Mouse (Mus musculus) kidney, embryonic 16.5 days (tissue): ENCODE results near the gene Adprhl2. TPM values are rescaled to one million over a fixed set of nuclear protein-coding genes. Genes with fewer than 3 reads are reported as not detected.

Experiments used
- ATAC-seq: fragments of 200-750 bp; cut with Nextera tagmentation; 2 replicates; pipeline ENCODE4 v1.8.0; 2017; ENCODE audit warnings: moderate TSS enrichment; ENCODE audit not compliant: low FRiP score, low TSS enrichment
- H3K27ac ChIP-seq: fragments of 300-500 bp; sonication (generic); 2 replicates; pipeline ENCODE4 v1.5.1; 2014; ENCODE audit warnings: low read length
- H3K27me3 ChIP-seq: fragments of 300-500 bp; sonication (generic); 2 replicates; pipeline ENCODE4 v1.6.1; 2014; ENCODE audit warnings: low read length, control low read depth, mixed read lengths; ENCODE audit not compliant: insufficient read depth
- H3K36me3 ChIP-seq: fragments of 300-500 bp; sonication (generic); 2 replicates; pipeline ENCODE4 v1.6.1; 2014; ENCODE audit warnings: low read length, control low read depth, mixed read lengths; ENCODE audit not compliant: insufficient read depth
- H3K4me1 ChIP-seq: fragments of 300-500 bp; sonication (generic); 2 replicates; pipeline ENCODE4 v1.6.1; 2014; ENCODE audit warnings: low read length, control low read depth, mixed read lengths; ENCODE audit not compliant: insufficient read depth
- H3K4me2 ChIP-seq: fragments of 300-500 bp; sonication (generic); replicated peaks from 2 replicates; pipeline ENCODE4 v1.6.1; 2014; ENCODE audit warnings: low read depth, low read length
- H3K4me3 ChIP-seq: fragments of 300-500 bp; sonication (generic); 2 replicates; pipeline ENCODE4 v1.5.1; 2014; ENCODE audit warnings: mild to moderate bottlenecking, low read length
- H3K9ac ChIP-seq: fragments of 300-500 bp; sonication (generic); replicated peaks from 2 replicates; pipeline ENCODE4 v1.6.1; 2014; ENCODE audit warnings: low read length
- H3K9me3 ChIP-seq: fragments of 300-500 bp; sonication (generic); 2 replicates; pipeline ENCODE4 v1.6.1; 2016; ENCODE audit warnings: low read length, control low read depth
- WGBS: fragments of 180-500 bp; shearing (Covaris S2); extraction: QIAGEN DNeasy Blood & Tissue Kit; methylation state at CpG from one replicate; pipeline ENCODE4 v1.1.7; 2014; 5-methylcytosine and 5-hydroxymethylcytosine counted together
- polyA plus RNA-seq: library from polyadenylated mRNA; unstranded; fragments of >200 nt; fragmentation: Nextera tagmentation; extraction: Ambion mirVana; gene quantifications from 2 replicates; pipeline ENCODE4 v1.2.1, GENCODE M21; 2015

The Adprhl2 gene
- polyA plus RNA-seq, 1 experiment from 2014 or later = 91.6 TPM

GRCm38 (mm10) chr4:126295152-126295551 lies 26.4 kb downstream of the Adprhl2 start:
- Histone ChIP-seq H3K4me2 (no peak overlapping the region), H3K27ac (no peak overlapping the region), H3K27me3 (peaks cover 10% of the 10 kb centered on the region), H3K36me3 (no peaks in the 10 kb centered on the region), H3K9me3 (no peaks in the 10 kb centered on the region), H3K4me1 (peaks cover 19% of the 10 kb centered on the region), H3K4me3 (no peak overlapping the region), H3K9ac (no peak overlapping the region)
- WGBS = 63% methylated on average over 6 of the region's 6 CpGs
- no peak for ATAC-seq

GRCm38 (mm10) chr4:126291196-126291595 lies 30.3 kb downstream of the Adprhl2 start:
- Histone ChIP-seq H3K36me3 (no peaks in the 10 kb centered on the region), H3K4me3 (no peak overlapping the region), H3K9ac (0 out of 2 replicates have a peak overlapping the region, but pooled peaks have one; percentile 29), H3K4me1 (peaks cover 23% of the 10 kb centered on the region), H3K9me3 (no peaks in the 10 kb centered on the region), H3K4me2 (no peak overlapping the region), H3K27ac (no peak overlapping the region), H3K27me3 (peaks cover 23% of the 10 kb centered on the region)
- no peak for ATAC-seq
- WGBS = 24% methylated on average over 13 of the region's 13 CpGs

DNA sequence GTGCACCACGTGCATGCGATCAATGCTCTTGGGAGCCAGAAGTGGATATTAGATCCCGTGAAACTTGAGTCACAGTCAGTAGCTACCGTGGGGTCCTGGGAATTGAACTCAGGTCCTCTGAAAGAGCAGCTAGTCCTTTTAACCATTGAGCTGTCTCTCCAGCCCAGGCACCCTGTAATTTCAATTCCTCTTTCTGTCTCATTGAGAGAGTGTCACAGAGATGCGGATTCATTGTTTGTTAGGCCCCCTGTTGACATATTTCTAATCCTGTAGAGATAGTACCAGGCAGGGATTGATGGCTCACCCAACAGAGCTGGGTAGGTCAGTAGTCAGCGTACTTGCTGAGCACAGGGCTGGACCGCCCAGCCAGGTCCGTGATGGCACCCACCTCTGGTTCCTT lies 31.2 kb downstream of the Adprhl2 start:
- no peak for ATAC-seq
- Histone ChIP-seq H3K36me3 (no peaks in the 10 kb centered on the region), H3K4me2 (no peak overlapping the region), H3K4me3 (no peak overlapping the region), H3K9ac (no peak overlapping the region), H3K27ac (no peak overlapping the region), H3K9me3 (no peaks in the 10 kb centered on the region), H3K4me1 (peaks cover 24% of the 10 kb centered on the region), H3K27me3 (peaks cover 30% of the 10 kb centered on the region)
- WGBS = 88% methylated on average over 8 of the region's 8 CpGs

GRCm38 (mm10) chr4:126288085-126288666 lies 33.3 kb downstream of the Adprhl2 start:
- Histone ChIP-seq H3K4me3 (no peak overlapping the region), H3K4me2 (peak overlapping the region; percentile 72), H3K27ac (no peak overlapping the region), H3K4me1 (peaks cover 24% of the 10 kb centered on the region), H3K27me3 (peaks cover 30% of the 10 kb centered on the region), H3K9ac (no peak overlapping the region), H3K36me3 (no peaks in the 10 kb centered on the region), H3K9me3 (no peaks in the 10 kb centered on the region)
- 0 out of 2 replicates have a peak, but pooled peaks have one; percentile 16 for ATAC-seq
- 22% methylated on average over 17 of the region's 17 CpGs for WGBS

DNA sequence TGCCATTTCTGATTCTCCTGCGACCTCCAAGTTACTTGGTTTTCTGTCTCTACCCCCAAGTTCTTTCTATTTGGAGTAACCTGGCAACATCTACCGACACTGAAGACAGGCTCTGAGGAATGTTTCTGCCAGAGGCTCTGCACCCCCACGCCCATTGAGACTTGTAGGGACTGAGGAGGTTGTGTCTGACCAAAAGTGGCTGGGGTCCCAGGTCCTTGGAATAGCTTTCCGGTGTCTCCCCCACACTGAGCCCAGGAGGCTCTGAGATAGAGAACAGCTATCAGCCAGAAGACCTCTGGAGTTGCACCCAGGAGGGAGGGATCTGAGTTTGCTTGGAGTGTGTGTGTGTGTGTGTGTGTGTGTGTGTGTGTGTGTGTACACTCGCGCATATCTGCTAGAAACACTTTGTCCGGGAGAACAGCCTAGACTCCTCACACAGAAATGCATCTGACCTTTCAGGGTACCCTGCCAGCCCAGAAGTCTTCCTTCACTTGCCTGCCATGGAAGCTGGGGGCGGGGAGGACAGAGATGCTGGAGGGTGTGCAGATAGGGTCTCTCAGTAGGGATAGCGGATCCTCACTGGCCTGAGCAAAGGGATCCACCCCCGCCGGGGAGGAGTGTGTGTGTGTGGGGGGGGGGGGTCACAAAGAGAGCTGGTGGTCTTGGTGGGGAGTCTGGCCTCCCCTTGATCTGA lies 34.1 kb downstream of the Adprhl2 start:
- WGBS = 28% methylated on average over 11 of the region's 11 CpGs
- H3K4me1 ChIP-seq = peaks cover 24% of the 10 kb centered on the region
- H3K4me2 ChIP-seq = peak overlapping the region; percentile 72
- ATAC-seq = peak; percentile 19; the same call in 1 of the 2 replicates
- no peaks in the 10 kb centered on the region for H3K36me3 ChIP-seq
- H3K27ac ChIP-seq = no peak overlapping the region
- H3K9ac ChIP-seq = no peak overlapping the region
- peaks cover 30% of the 10 kb centered on the region for H3K27me3 ChIP-seq
- H3K9me3 ChIP-seq = no peaks in the 10 kb centered on the region
- H3K4me3 ChIP-seq = peak overlapping the region; percentile 51

- H3K27ac ChIP-seq = peak within 1 kb of the TSS; percentile 27; the same call in 1 of the 2 replicates
- 2% methylated on average over 31 of the region's 42 CpGs for WGBS
- no peaks in the 10 kb centered on the region for H3K36me3 ChIP-seq
- H3K4me2 ChIP-seq = peak within 1 kb of the TSS; percentile 72
- H3K9me3 ChIP-seq = no peaks in the 10 kb centered on the region
- peak within 1 kb of the TSS; percentile 51 for H3K4me3 ChIP-seq
- peaks cover 30% of the 10 kb centered on the region for H3K27me3 ChIP-seq
- peak within 1 kb of the TSS; percentile 59 for H3K9ac ChIP-seq
- ATAC-seq = peak; percentile 74
- peaks cover 24% of the 10 kb centered on the region for H3K4me1 ChIP-seq
These were observed 35.0 kb downstream of the Adprhl2 start, which contains the start of gene Col8a2 for GRCm38 (mm10) chr4:126286492-126286891. TSS of gene Col8a2 (plus strand) at chr4:126286793.

DNA sequence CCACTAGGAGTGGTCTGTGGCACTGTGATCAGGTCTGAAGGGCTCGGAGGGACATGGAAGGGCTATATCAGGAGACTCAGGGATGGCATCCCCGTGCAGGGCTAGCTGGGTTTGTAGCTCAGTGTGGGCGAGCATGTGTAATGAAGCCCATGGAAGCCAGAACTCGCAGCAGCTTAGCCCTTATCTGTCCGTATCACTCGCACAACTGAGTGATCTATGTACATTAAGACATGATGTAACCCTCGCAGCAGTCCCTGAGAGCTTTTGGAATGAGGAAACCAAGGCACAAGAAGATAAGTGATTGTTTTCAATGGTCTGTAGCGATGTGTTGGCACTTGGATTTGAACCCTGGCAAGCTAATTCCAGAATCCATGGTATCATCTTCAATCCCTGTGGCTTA lies 37.9 kb downstream of the Adprhl2 start:
- H3K36me3 ChIP-seq = no peaks in the 10 kb centered on the region
- no peak for ATAC-seq
- H3K27me3 ChIP-seq = peaks cover 28% of the 10 kb centered on the region
- no peaks in the 10 kb centered on the region for H3K9me3 ChIP-seq
- H3K4me1 ChIP-seq = peaks cover 16% of the 10 kb centered on the region
- no peak overlapping the region for H3K4me3 ChIP-seq
- H3K4me2 ChIP-seq = no peak overlapping the region
- no peak overlapping the region for H3K9ac ChIP-seq
- no peak overlapping the region for H3K27ac ChIP-seq
- WGBS = 88% methylated on average over 8 of the region's 8 CpGs

GRCm38 (mm10) chr4:126281706-126282105 lies 39.8 kb downstream of the Adprhl2 start:
- no peaks in the 10 kb centered on the region for H3K9me3 ChIP-seq
- no peak for ATAC-seq
- WGBS = 64% methylated on average over 9 of the region's 9 CpGs
- H3K27me3 ChIP-seq = peaks cover 12% of the 10 kb centered on the region
- H3K36me3 ChIP-seq = no peaks in the 10 kb centered on the region
- H3K4me3 ChIP-seq = no peak overlapping the region
- no peak overlapping the region for H3K27ac ChIP-seq
- H3K9ac ChIP-seq = no peak overlapping the region
- peaks cover 11% of the 10 kb centered on the region; the same call in 1 of the 2 replicates for H3K4me1 ChIP-seq
- H3K4me2 ChIP-seq = no peak overlapping the region

- H3K27ac ChIP-seq = no peak overlapping the region
- H3K4me2 ChIP-seq = no peak overlapping the region
- H3K27me3 ChIP-seq = no peaks in the 10 kb centered on the region
- no peak for ATAC-seq
- peaks cover 10% of the 10 kb centered on the region for H3K4me1 ChIP-seq
- no peaks in the 10 kb centered on the region for H3K9me3 ChIP-seq
- no peak overlapping the region for H3K4me3 ChIP-seq
- peaks cover 9% of the 10 kb centered on the region; the same call in 1 of the 2 replicates for H3K36me3 ChIP-seq
- WGBS = 43% methylated on average over 9 of the region's 9 CpGs
- no peak overlapping the region for H3K9ac ChIP-seq
These were observed 42.5 kb downstream of the Adprhl2 start for GRCm38 (mm10) chr4:126278961-126279360.

DNA sequence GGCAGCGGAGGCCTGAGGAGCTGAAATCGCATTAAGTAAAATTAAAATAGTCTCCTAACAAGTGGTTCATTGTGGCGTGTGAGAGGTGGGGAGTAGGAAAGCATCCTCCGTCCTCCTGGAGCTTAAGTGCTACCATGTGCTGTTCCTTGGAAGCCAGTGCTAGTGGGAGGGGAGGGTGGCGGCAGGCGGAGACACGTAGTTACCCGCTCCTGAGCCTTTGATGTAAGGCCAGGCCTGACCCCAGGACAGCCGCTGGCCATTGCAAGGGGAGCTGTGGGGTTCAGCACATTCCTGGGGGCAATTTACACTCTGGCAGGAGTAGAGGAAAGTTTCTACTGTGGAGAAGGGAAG lies 43.0 kb downstream of the Adprhl2 start:
- no peak overlapping the region for H3K4me2 ChIP-seq
- H3K4me1 ChIP-seq = peaks cover 10% of the 10 kb centered on the region
- no peaks in the 10 kb centered on the region for H3K9me3 ChIP-seq
- H3K4me3 ChIP-seq = no peak overlapping the region
- H3K27me3 ChIP-seq = no peaks in the 10 kb centered on the region
- peaks cover 13% of the 10 kb centered on the region; the same call in 1 of the 2 replicates for H3K36me3 ChIP-seq
- WGBS = 34% methylated on average over 9 of the region's 9 CpGs
- H3K27ac ChIP-seq = no peak overlapping the region
- 0 out of 2 replicates have a peak overlapping the region, but pooled peaks have one; percentile 6 for H3K9ac ChIP-seq
- no peak for ATAC-seq
